Mouse (Mus musculus): ENCODE results near the gene Vmn1r212.
A peak's percentile ranks its signal among the peaks of the same experiment; 100 is the strongest.
"Not testable (repeated sequence)": the region's sequence is repeated elsewhere in the genome, so short reads cannot be mapped to it uniquely, and the experiment has no call there.

The Vmn1r212 gene

DNA sequence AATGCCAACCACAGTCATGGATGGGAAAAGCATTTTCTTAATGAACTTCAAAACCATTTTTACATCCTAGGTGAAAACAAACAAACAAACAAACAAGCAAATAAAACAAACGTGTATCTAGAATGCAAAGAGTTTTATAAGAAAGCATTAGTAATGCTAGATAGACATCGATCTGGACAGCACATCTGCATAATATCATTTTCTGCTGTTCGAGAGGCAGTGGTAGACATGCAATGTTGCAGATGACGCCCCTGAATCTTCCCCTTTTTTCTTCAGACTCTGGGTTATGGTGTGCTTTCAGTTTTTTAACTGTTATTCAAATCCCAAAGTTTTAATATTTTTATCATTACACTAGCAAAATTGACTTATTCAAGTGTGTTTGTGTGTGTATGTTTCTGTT is at the start of gene Vmn1r212:
Gene Vmn1r212, minus strand, starts transcription at position 101 of the 400 bp plus-strand sequence.
- ATAC-seq (ENCODE audit: low TSS enrichment), result no peak

DNA sequence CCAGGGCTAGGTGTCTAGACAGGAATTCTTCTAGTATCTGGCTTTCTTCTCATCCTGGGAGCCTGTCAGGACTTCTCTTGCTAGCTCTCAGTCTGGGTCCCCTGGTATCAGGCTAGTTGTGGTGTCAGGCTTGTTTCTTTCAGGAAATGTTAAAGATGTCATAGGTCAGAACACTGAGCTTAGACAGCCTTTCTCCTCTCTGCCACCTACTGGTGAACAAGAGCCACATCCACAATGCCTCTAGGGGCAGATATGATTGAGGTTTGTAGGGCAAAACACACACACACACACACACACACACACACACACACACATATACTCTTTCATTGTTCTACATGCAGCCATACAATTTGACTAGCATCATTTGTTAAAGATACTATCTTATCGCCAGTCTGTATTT is 4.7 kb downstream of the Vmn1r212 start:
- ATAC-seq (ENCODE audit: low TSS enrichment), result no peak

DNA sequence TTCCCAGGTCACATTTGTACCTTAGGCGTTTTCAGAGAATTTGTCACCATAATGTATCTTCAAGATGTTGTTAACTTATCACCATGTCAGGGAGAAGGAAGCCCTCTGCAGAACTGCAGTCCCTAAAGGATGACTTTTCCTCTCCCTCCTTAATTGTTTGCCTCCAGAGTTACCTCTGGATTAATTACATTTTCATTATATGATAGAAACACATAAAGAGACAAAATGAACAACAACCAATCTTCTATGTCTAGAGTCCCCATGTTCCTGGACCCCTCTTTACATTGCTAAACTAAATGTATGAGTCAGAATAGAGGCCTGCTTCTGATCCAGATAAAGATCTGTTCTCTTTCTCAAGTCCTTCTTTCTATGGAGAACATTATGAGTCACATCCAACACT is 26.5 kb downstream of the Vmn1r212 start, which contains the start of gene Vmn1r211:
Gene Vmn1r211, minus strand, starts transcription at position 101 of the 400 bp plus-strand sequence.
- no peak for ATAC-seq (ENCODE audit: low TSS enrichment)

DNA sequence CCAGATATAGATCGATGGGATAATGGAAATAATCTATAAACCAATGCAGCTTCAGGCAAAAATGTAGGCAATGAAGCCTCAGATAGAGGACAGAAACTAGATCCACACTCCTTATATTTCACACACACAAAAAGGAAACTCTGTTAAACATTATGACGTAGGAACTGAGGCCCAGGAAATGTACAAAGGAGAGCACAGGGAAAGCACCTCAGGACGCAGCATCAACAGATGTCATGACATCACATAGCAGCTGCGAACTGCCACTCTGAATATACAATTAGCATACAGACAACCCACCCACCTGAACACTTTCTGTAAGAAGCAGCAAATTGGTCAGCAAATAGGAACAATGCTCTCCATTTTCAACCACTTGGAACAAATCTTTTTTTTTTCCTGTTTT is 29.2 kb downstream of the Vmn1r212 start:
- ATAC-seq (ENCODE audit: low TSS enrichment), result no peak

DNA sequence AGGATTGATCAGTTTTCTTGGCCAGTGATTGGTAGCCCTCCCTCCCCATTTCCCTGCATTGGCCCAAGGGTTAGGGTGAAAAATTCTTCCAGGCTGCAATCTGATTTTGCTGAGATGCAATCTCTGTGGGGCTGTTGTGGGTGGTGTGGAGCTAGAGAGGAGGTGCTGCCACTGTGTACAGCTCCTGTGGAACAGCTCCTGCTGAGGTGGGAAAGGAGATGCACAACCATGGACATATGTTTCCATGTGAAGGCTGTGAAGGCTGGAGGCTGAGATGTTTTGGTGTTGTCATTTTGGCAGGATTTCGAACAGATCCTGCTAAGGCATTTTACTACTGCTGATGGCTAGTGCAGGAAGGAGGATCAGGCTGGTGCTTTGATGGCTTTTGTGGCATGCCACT is 37.2 kb downstream of the Vmn1r212 start:
- ATAC-seq (ENCODE audit: low TSS enrichment), result peak; percentile 92

DNA sequence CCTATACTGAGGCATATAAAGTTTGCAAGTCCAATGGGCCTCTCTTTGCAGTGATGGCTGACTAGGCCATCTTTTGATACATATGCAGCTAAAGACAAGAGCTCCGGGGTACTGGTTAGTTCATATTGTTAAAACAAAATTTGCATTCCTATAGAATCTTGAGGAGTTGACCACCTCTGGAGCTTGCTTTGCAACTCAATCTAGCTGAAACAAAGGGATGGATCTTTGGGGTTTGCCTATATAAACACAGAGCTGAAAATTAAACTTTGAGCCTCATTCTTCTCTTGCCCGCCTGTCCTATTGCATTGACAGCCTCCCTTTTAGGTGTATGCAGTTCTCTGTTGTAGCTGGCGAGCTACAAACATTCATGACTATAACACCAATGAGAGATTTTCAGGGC is 39.7 kb downstream of the Vmn1r212 start:
- not testable (repeated sequence) for ATAC-seq (ENCODE audit: low TSS enrichment)

Data from frontal cortex, adult (tissue).